Mouse (Mus musculus) kidney, embryonic 15.5 days (tissue): ENCODE data around the gene Tff1. TPM values are rescaled to one million over a fixed set of nuclear protein-coding genes. Genes with fewer than 3 reads are reported as not detected.

ENCODE experiments used
- ATAC-seq: fragments of 200-750 bp; cut with Nextera tagmentation; replicated peaks from 2 replicates; pipeline ENCODE4 v1.8.0; 2017; ENCODE audit warnings: moderate TSS enrichment; ENCODE audit not compliant: low FRiP score
- H3K27ac ChIP-seq: fragments of 300-500 bp; sonication (generic); 2 replicates; pipeline ENCODE4 v1.5.1; 2015; ENCODE audit warnings: mild to moderate bottlenecking, inconsistent platforms
- H3K27me3 ChIP-seq: fragments of 300-500 bp; sonication (generic); 2 replicates; pipeline ENCODE4 v1.6.1; 2015; ENCODE audit warnings: inconsistent platforms
- H3K36me3 ChIP-seq: fragments of 300-500 bp; sonication (generic); 2 replicates; pipeline ENCODE4 v1.6.1; 2015; ENCODE audit warnings: inconsistent platforms
- H3K4me1 ChIP-seq: fragments of 300-500 bp; sonication (generic); 2 replicates; pipeline ENCODE4 v1.6.1; 2015; ENCODE audit warnings: inconsistent platforms
- H3K4me2 ChIP-seq: fragments of 300-500 bp; sonication (generic); 2 replicates; pipeline ENCODE4 v1.6.1; 2015; ENCODE audit warnings: moderate library complexity, mild to moderate bottlenecking, inconsistent platforms
- H3K4me3 ChIP-seq: fragments of 300-500 bp; sonication (generic); replicated peaks from 2 replicates; pipeline ENCODE4 v1.5.1; 2015; ENCODE audit warnings: mild to moderate bottlenecking, inconsistent platforms
- H3K9ac ChIP-seq: fragments of 300-500 bp; sonication (generic); 2 replicates; pipeline ENCODE4 v1.6.1; 2015; ENCODE audit warnings: mild to moderate bottlenecking, inconsistent platforms
- H3K9me3 ChIP-seq: fragments of 300-500 bp; sonication (generic); replicated peaks from 2 replicates; pipeline ENCODE4 v1.6.1; 2016; ENCODE audit warnings: inconsistent platforms
- WGBS: fragments of 180-500 bp; shearing (Covaris S2); methylation state at CpG from one replicate; pipeline ENCODE4 v1.1.7; 2015; ENCODE audit warnings: mixed read lengths; 5-methylcytosine and 5-hydroxymethylcytosine counted together
- polyA plus RNA-seq: library from polyadenylated mRNA; unstranded; fragments of >200 nt; fragmentation: Nextera tagmentation; extraction: Ambion mirVana; gene quantifications from 2 replicates; pipeline ENCODE4 v1.2.1, GENCODE M21; 2015

The Tff1 gene
- polyA plus RNA-seq, 1 experiment from 2014 or later = 0.57 TPM

DNA sequence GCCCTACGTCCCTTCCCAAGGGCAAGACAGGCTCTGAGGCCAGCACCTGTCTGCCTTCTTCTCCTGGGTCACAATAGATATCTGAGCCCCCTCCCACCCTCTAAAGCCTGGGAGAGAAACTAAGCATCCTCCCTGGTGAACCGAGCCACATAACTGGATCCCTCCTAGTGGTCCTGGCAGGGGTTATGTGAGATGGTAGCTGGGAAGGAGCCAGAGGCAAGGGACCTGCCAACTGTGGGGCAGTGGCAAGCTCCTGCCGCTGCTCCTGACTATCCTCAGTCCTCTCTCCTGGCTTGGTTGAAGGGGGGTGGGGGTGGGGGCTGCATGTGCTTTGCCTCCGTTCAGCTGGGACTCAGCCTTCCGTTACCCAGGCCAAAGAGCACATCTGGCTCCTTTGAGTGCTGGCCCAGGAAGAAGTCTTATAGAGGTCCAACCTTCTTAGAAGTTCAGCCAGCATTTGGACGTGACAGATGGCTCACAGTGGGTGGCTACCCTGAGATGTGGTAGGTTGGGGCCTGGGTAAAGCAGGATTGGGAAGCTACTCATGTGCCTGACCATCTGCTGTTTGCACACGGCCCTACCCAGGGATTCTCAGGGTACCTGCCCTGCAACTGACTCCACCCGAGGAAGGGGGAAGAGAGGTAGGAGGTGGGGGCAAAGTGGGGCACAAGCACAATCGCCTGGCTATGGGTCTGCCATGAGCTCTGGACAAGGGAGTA, 39.4 kb downstream of the Tff1 start:
- Histone ChIP-seq H3K4me2 (no peak overlapping the region), H3K36me3 (no peaks in the 10 kb centered on the region), H3K27ac (no peak overlapping the region), H3K4me3 (no peak overlapping the region), H3K9me3 (no peaks in the 10 kb centered on the region), H3K27me3 (no peaks in the 10 kb centered on the region), H3K4me1 (peaks cover 9% of the 10 kb centered on the region; the same call in 1 of the 2 replicates), H3K9ac (no peak overlapping the region)
- ATAC-seq = no peak
- WGBS = 38% methylated on average over 9 of the region's 9 CpGs

DNA sequence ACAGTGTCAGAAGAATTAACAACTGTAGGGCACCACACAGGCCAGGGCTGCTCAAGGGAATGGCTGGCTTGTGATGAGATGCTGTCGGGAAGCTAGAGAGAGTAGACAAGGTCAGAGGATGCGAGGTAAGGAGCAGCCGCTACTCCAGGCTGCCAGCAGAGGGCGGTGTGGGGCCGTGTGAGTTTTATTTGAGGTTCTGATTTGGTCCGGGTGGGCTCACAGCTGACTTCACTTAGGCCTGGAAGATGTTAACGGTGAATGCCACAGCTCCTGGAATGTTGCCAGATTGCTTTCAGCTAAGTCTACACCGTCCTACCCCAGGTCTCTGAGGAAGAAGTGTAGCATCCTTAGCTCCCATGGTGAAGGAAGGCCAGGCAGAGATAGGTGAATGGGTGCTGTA, 43.1 kb downstream of the Tff1 start:
- Histone ChIP-seq H3K9ac (no peak overlapping the region), H3K36me3 (no peaks in the 10 kb centered on the region), H3K9me3 (no peaks in the 10 kb centered on the region), H3K4me2 (no peak overlapping the region), H3K27ac (no peak overlapping the region), H3K4me3 (no peak overlapping the region), H3K4me1 (peaks cover 9% of the 10 kb centered on the region; the same call in 1 of the 2 replicates), H3K27me3 (peaks cover 4% of the 10 kb centered on the region; the same call in 1 of the 2 replicates)
- no peak for ATAC-seq
- WGBS = 17% methylated on average over 8 of the region's 8 CpGs

DNA sequence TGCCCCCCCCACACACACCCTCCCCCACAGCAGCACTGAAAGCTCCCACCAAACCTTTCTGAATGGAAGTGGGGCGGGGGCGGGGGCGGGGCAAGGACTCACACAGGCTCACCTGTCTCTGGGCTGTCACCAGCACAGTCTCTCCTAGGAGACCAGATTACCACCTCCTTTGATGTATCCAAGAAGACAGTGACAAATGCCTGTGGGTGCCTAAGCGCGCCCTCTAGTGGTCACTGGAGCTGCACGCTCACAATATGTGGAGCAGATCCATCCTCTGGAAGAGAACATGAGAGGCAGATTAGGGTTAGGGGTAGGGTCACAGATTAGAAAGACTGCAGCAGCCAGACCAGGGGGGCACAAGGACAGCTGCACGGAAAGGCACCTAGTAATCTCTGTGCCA, 45.6 kb downstream of the Tff1 start:
- H3K9me3 ChIP-seq = no peaks in the 10 kb centered on the region
- 11% methylated on average over 7 of the region's 7 CpGs for WGBS
- no peak overlapping the region for H3K9ac ChIP-seq
- ATAC-seq = no peak
- H3K27me3 ChIP-seq = peaks cover 4% of the 10 kb centered on the region; the same call in 1 of the 2 replicates
- no peaks in the 10 kb centered on the region for H3K4me1 ChIP-seq
- no peaks in the 10 kb centered on the region for H3K36me3 ChIP-seq
- H3K4me3 ChIP-seq = no peak overlapping the region
- no peak overlapping the region for H3K4me2 ChIP-seq
- no peak overlapping the region for H3K27ac ChIP-seq

DNA sequence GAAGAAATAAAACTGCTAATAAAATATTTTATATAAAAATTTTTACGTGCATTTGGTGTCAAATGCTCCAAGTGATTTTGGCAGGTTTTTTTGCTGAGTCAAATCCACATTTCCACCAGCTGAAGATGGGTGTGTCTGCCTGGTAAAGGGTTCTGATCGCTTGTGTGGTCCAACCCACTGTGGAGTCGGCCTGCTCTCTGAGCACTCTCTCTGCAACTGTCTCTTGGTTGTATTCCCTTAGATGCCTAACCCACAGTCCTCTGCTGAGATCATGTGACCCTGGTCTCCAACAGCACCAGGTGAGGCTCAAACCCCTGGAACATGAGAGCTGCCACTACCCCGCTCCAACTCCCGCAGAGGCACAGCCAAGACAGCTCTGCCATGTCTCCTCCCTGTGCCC, 47.1 kb downstream of the Tff1 start:
- no peak for ATAC-seq
- WGBS = 90% methylated on average over 5 of the region's 5 CpGs
- Histone ChIP-seq H3K4me1 (no peaks in the 10 kb centered on the region; the same call in 1 of the 2 replicates), H3K9ac (no peak overlapping the region), H3K4me3 (no peak overlapping the region), H3K27ac (no peak overlapping the region), H3K27me3 (peaks cover 4% of the 10 kb centered on the region; the same call in 1 of the 2 replicates), H3K36me3 (no peaks in the 10 kb centered on the region), H3K9me3 (no peaks in the 10 kb centered on the region), H3K4me2 (no peak overlapping the region)

DNA sequence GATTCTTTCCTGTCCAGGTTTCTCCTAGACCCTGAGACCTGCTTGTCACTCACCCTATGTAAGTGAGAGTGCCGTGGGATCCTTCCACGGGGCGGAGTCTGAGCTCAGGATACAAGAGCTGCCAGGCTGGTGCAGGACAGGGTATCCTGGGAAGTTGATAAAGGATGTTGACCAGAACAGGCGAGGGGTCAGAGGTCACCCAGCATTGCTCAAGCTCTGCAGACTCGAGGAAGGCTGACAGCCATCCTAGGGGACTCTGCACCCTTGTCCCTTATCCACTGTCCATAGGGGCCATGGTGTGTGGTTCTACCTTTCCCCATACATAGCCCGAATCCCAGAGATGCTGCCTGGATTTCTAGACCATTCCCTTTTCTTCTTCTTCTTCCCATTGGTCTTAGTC, 49.0 kb downstream of the Tff1 start:
- no peak overlapping the region for H3K27ac ChIP-seq
- ATAC-seq = no peak
- 71% methylated on average over 6 of the region's 6 CpGs for WGBS
- H3K27me3 ChIP-seq = peaks cover 4% of the 10 kb centered on the region; the same call in 1 of the 2 replicates
- no peaks in the 10 kb centered on the region for H3K9me3 ChIP-seq
- H3K4me2 ChIP-seq = no peak overlapping the region
- H3K4me3 ChIP-seq = no peak overlapping the region
- H3K36me3 ChIP-seq = no peaks in the 10 kb centered on the region
- H3K4me1 ChIP-seq = no peaks in the 10 kb centered on the region; the same call in 1 of the 2 replicates
- H3K9ac ChIP-seq = no peak overlapping the region

DNA sequence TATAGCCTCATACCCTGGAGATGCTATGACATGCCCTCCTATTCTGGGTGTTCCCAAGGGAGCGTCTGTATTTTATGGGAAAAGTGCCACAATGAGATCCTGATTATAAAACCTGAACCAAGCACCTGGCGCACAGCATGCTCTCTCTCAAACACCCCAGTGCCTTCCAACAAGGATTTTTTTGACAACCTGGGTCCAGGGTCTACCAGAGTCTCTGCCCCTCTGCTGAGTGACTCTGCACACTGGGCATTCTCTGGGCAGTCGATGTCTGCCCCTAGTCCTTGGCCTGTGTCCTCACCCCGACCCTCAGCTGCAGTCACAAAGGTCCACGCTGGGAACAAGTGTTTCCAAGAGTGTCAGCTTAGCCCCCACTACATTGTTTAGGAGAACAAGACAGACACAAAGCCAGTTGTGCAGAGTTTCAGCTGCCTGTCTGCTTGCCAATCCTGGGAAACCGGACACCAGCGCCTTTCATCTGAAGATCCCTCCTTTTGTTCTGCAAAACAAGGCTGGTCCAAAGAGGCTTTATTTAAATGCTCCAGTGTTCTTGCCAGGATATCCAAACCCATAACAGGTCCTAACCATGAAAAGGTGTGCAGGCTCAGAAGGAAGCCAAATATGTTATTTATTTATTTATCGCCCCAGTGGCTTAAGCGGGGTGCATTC, 51.8 kb downstream of the Tff1 start:
- WGBS = 59% methylated on average over 9 of the region's 9 CpGs
- H3K36me3 ChIP-seq = no peaks in the 10 kb centered on the region
- no peak overlapping the region for H3K9ac ChIP-seq
- H3K4me2 ChIP-seq = no peak overlapping the region
- ATAC-seq = no peak
- no peaks in the 10 kb centered on the region for H3K9me3 ChIP-seq
- H3K4me3 ChIP-seq = no peak overlapping the region
- no peaks in the 10 kb centered on the region; the same call in 1 of the 2 replicates for H3K4me1 ChIP-seq
- H3K27me3 ChIP-seq = no peaks in the 10 kb centered on the region
- H3K27ac ChIP-seq = no peak overlapping the region

Other genes with a start within 250 kb of the Tff1 start
- 0.03 and 0.08 TPM in 2 replicates for gene Umodl1, start 210.6 kb downstream of the Tff1 start, polyA plus RNA-seq
- gene Abcg1, start 107.6 kb downstream of the Tff1 start, polyA plus RNA-seq = 7.1 and 7.5 TPM in 2 replicates
- 1.4 and 49.7 TPM in 2 replicates for gene Tff3, start 35.6 kb downstream of the Tff1 start, polyA plus RNA-seq
- 1.1 and 1.6 TPM in 2 replicates for gene Tff2, start 21.0 kb downstream of the Tff1 start, polyA plus RNA-seq
- not detected in 2 replicates for gene Tmprss3, start 33.7 kb upstream of the Tff1 start, polyA plus RNA-seq
- 0.18 and 0.23 TPM in 2 replicates for gene Ubash3a, start 42.6 kb upstream of the Tff1 start, polyA plus RNA-seq
- gene Rsph1, start 112.1 kb upstream of the Tff1 start, polyA plus RNA-seq = 2.0 and 2.4 TPM in 2 replicates
- gene Slc37a1, start 121.5 kb upstream of the Tff1 start, polyA plus RNA-seq = 3.0 and 3.9 TPM in 2 replicates
- 27.6 and 34.9 TPM in 2 replicates for gene Pde9a, start 220.9 kb upstream of the Tff1 start, polyA plus RNA-seq